22 mouse cellular contexts compared by ENCODE assay signal in the genomic region with DNA sequence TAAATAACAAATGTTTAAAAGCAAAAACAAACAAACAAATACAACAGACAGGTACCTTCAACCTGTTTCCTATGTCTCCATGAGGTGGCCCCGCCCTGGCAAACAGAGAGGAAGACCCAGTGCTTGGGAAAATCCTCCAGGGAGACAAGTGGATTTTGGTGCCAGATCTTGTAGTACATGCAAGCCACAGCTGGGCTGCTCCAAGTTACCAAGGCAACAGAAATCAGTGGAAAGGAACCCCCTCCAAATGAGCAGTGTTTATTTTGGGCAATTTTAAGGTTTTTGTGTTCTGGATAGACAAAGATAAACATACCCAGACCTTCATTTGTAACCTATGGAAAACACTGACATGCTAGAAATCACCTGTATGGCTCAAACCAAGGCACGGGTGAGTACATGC. TPM values are rescaled to one million over a fixed set of nuclear protein-coding genes. Genes with fewer than 3 reads are reported as not detected.
DNase-seq lines count a peak whose midpoint lies in the region; ATAC-seq lines count a peak whose summit lies in the region.
"Had no signal": no experiment of that assay in that cellular context is flagged by ENCODE, and none has a peak within 500 bp of the region (broad histone marks: within the 10 kb centered on the region; RNA-seq: fewer than 3 reads in every experiment).

No protein-coding gene starts in this region.

- H3K36me3 ChIP-seq in forebrain, embryonic 14.5 days (ENCODE audit: control insufficient read depth, insufficient read depth, low read length), result 0 out of 2 replicates have a peak, but pooled peaks cover 4% of the 10 kb centered on the region
- H3K36me3 ChIP-seq in forebrain, embryonic 13.5 days (ENCODE audit: poor library complexity, severe bottlenecking), result peaks cover 16% of the 10 kb centered on the region
- H3K36me3 ChIP-seq in hindbrain, embryonic 14.5 days (replicated peaks; ENCODE audit: control insufficient read depth, insufficient read depth), result peaks cover 13% of the 10 kb centered on the region
- H3K36me3 ChIP-seq in hindbrain, embryonic 10.5 days, result peaks cover 15% of the 10 kb centered on the region
- H3K36me3 ChIP-seq: intestine, embryonic 15.5 days had no signal

- no peak overlapping the region for H3K27ac ChIP-seq in forebrain, embryonic 14.5 days (ENCODE audit: low read depth, low read length)
- H3K27ac ChIP-seq in forebrain, embryonic 13.5 days, result no peak overlapping the region
- H3K27ac ChIP-seq in hindbrain, embryonic 14.5 days, result no peak overlapping the region
- no peak overlapping the region for H3K27ac ChIP-seq in hindbrain, embryonic 10.5 days
- H3K27ac ChIP-seq: embryonic facial prominence, embryonic 13.5 days; heart, embryonic 10.5 days; intestine, embryonic 15.5 days had no signal

- ATAC-seq in forebrain, embryonic 14.5 days, result no peak
- ATAC-seq in forebrain, embryonic 13.5 days, result no peak
- ATAC-seq in hindbrain, embryonic 14.5 days (ENCODE audit: low FRiP score), result no peak
- ATAC-seq: intestine, embryonic 15.5 days had no signal

- peak; percentile 28 for DNase-seq in forebrain, embryonic 14.5 days (ENCODE audit: low spot score)
- peak; percentile 38 for DNase-seq in hindbrain, embryonic 14.5 days (ENCODE audit: low spot score)
- no peak for DNase-seq in hindbrain, embryonic 10.5 days (ENCODE audit: low spot score)
- peak; percentile 38 for DNase-seq in layer of hippocampus, adult 9-11 months
- DNase-seq in layer of hippocampus, postnatal 36 days, result no peak
- peak; percentile 46 to 60 for DNase-seq in right cerebral cortex, postnatal 10 days (ENCODE audit: low spot score in 2 of 2)
- no peak for DNase-seq in right cerebral cortex, postnatal 14 days
- DNase-seq: adrenal gland, adult 8-10 months; adrenal gland, postnatal 36 days; B cell, adult 2 months; cerebellum, adult 18-20 months; cerebellum, adult 9-11 months; cerebellum, postnatal 36 days; gastrocnemius, postnatal 10 days; heart, adult 18-20 months; heart, postnatal 10 days; heart, postnatal 4 days had no signal

- no peak overlapping the region for H3K9ac ChIP-seq in forebrain, embryonic 14.5 days (ENCODE audit: low read length)
- no peak overlapping the region for H3K9ac ChIP-seq in forebrain, embryonic 13.5 days
- H3K9ac ChIP-seq in hindbrain, embryonic 14.5 days, result no peak overlapping the region
- H3K9ac ChIP-seq: embryonic facial prominence, embryonic 13.5 days; intestine, embryonic 15.5 days had no signal

- no peak overlapping the region for H3K4me2 ChIP-seq in forebrain, embryonic 14.5 days (ENCODE audit: low read length)
- no peak overlapping the region for H3K4me2 ChIP-seq in forebrain, embryonic 13.5 days
- H3K4me2 ChIP-seq in hindbrain, embryonic 14.5 days (replicated peaks), result no peak overlapping the region
- H3K4me2 ChIP-seq: embryonic facial prominence, embryonic 13.5 days; intestine, embryonic 15.5 days had no signal

- H3K9me3 ChIP-seq in forebrain, embryonic 14.5 days (replicated peaks; ENCODE audit: control insufficient read depth, low read length), result no peaks in the 10 kb centered on the region
- H3K9me3 ChIP-seq in forebrain, embryonic 13.5 days (replicated peaks), result no peaks in the 10 kb centered on the region
- H3K9me3 ChIP-seq in hindbrain, embryonic 14.5 days (ENCODE audit: control insufficient read depth, low read length), result no peaks in the 10 kb centered on the region
- no peaks in the 10 kb centered on the region for H3K9me3 ChIP-seq in hindbrain, embryonic 10.5 days
- H3K9me3 ChIP-seq: embryonic facial prominence, embryonic 13.5 days; G1E; heart, embryonic 10.5 days; intestine, embryonic 15.5 days had no signal

- H3K27me3 ChIP-seq in forebrain, embryonic 14.5 days (replicated peaks; ENCODE audit: control insufficient read depth, insufficient read depth, low read length), result no peaks in the 10 kb centered on the region
- no peaks in the 10 kb centered on the region; the same call in 1 of the 2 replicates for H3K27me3 ChIP-seq in forebrain, embryonic 13.5 days
- no peaks in the 10 kb centered on the region for H3K27me3 ChIP-seq in hindbrain, embryonic 14.5 days (ENCODE audit: control insufficient read depth, insufficient read depth, low read length)
- H3K27me3 ChIP-seq in hindbrain, embryonic 10.5 days (ENCODE audit: insufficient read depth, poor library complexity, severe bottlenecking), result no peaks in the 10 kb centered on the region
- H3K27me3 ChIP-seq: embryonic facial prominence, embryonic 13.5 days; intestine, embryonic 15.5 days had no signal

- no peaks in the 10 kb centered on the region for H3K4me1 ChIP-seq in forebrain, embryonic 14.5 days (ENCODE audit: control insufficient read depth, insufficient read depth, low read length)
- no peaks in the 10 kb centered on the region for H3K4me1 ChIP-seq in forebrain, embryonic 13.5 days
- no peaks in the 10 kb centered on the region; the same call in 1 of the 2 replicates for H3K4me1 ChIP-seq in hindbrain, embryonic 14.5 days (replicated peaks; ENCODE audit: control insufficient read depth, insufficient read depth, low read length)
- no peaks in the 10 kb centered on the region for H3K4me1 ChIP-seq in hindbrain, embryonic 10.5 days (replicated peaks)
- H3K4me1 ChIP-seq: embryonic facial prominence, embryonic 13.5 days; intestine, embryonic 15.5 days had no signal

- WGBS in forebrain, embryonic 14.5 days, result 70% methylated on average over 2 of the region's 2 CpGs
- 68% methylated on average over 2 of the region's 2 CpGs for WGBS in forebrain, embryonic 13.5 days
- WGBS in hindbrain, embryonic 14.5 days, result 71% methylated on average over 2 of the region's 2 CpGs
- 83% methylated on average over 2 of the region's 2 CpGs for WGBS in hindbrain, embryonic 10.5 days

- no peak overlapping the region for H3K4me3 ChIP-seq in forebrain, embryonic 14.5 days (ENCODE audit: low read depth, low read length)
- H3K4me3 ChIP-seq in forebrain, embryonic 13.5 days, result no peak overlapping the region
- H3K4me3 ChIP-seq in hindbrain, embryonic 14.5 days (replicated peaks; ENCODE audit: low read length), result no peak overlapping the region
- H3K4me3 ChIP-seq in hindbrain, embryonic 10.5 days, result no peak overlapping the region
- H3K4me3 ChIP-seq: embryonic facial prominence, embryonic 13.5 days; heart, embryonic 10.5 days; intestine, embryonic 15.5 days had no signal

RNA-seq across cellular contexts. Expression of a gene that starts 9.5 kb away (rescaled TPM):
- 15.2 and 20.5 TPM in 2 replicates for polyA plus RNA-seq in forebrain, embryonic 14.5 days (2014; fragmentation: Nextera tagmentation; extraction: Ambion mirVana)
- 22.7 and 24.4 TPM in 2 replicates for polyA plus RNA-seq in forebrain, embryonic 13.5 days (2015; fragmentation: Nextera tagmentation; extraction: Ambion mirVana)
- polyA plus RNA-seq in hindbrain, embryonic 14.5 days (2014; fragmentation: Nextera tagmentation; extraction: Ambion mirVana), result 27.4 and 29.5 TPM in 2 replicates
- polyA plus RNA-seq in hindbrain, embryonic 10.5 days (2016; fragmentation: Nextera tagmentation; extraction: Ambion mirVana), result 24.7 and 30.9 TPM in 2 replicates
- total RNA-seq in layer of hippocampus, postnatal 36 days (2021), result 100 to 1,000 TPM in 1 of 2 experiments, 10 to 100 TPM in 1; 99.5 to 112 TPM

RNA-seq across cellular contexts. Expression of a gene that starts 11.3 kb away (rescaled TPM):
- 13.6 and 14.4 TPM in 2 replicates for polyA plus RNA-seq in forebrain, embryonic 14.5 days (2014; fragmentation: Nextera tagmentation; extraction: Ambion mirVana)
- 25.8 and 25.9 TPM in 2 replicates for polyA plus RNA-seq in forebrain, embryonic 13.5 days (2015; fragmentation: Nextera tagmentation; extraction: Ambion mirVana)
- 22.6 and 28.8 TPM in 2 replicates for polyA plus RNA-seq in hindbrain, embryonic 14.5 days (2014; fragmentation: Nextera tagmentation; extraction: Ambion mirVana)
- 30.2 and 30.7 TPM in 2 replicates for polyA plus RNA-seq in hindbrain, embryonic 10.5 days (2016; fragmentation: Nextera tagmentation; extraction: Ambion mirVana)
- 10 to 100 TPM; 25.5 to 26.5 TPM for total RNA-seq in layer of hippocampus, postnatal 36 days (2021)

RNA-seq across cellular contexts. Expression of a gene that starts 16.6 kb away (rescaled TPM):
- polyA plus RNA-seq in forebrain, embryonic 14.5 days (2014; fragmentation: Nextera tagmentation; extraction: Ambion mirVana), result 31.3 and 40.0 TPM in 2 replicates
- polyA plus RNA-seq in forebrain, embryonic 13.5 days (2015; fragmentation: Nextera tagmentation; extraction: Ambion mirVana), result 53.0 and 55.8 TPM in 2 replicates
- polyA plus RNA-seq in hindbrain, embryonic 14.5 days (2014; fragmentation: Nextera tagmentation; extraction: Ambion mirVana), result 14.5 and 17.5 TPM in 2 replicates
- polyA plus RNA-seq in hindbrain, embryonic 10.5 days (2016; fragmentation: Nextera tagmentation; extraction: Ambion mirVana), result 95.9 and 109 TPM in 2 replicates
- 1 to 10 TPM; 4.6 to 5.0 TPM for total RNA-seq in layer of hippocampus, postnatal 36 days (2021)

RNA-seq across cellular contexts. Expression of a gene that starts 34.2 kb away (rescaled TPM):
- polyA plus RNA-seq in forebrain, embryonic 14.5 days (2014; fragmentation: Nextera tagmentation; extraction: Ambion mirVana), result 1.5 and 1.9 TPM in 2 replicates
- polyA plus RNA-seq in forebrain, embryonic 13.5 days (2015; fragmentation: Nextera tagmentation; extraction: Ambion mirVana), result 1.5 and 1.9 TPM in 2 replicates
- polyA plus RNA-seq in hindbrain, embryonic 14.5 days (2014; fragmentation: Nextera tagmentation; extraction: Ambion mirVana), result 3.2 and 3.9 TPM in 2 replicates
- polyA plus RNA-seq in hindbrain, embryonic 10.5 days (2016; fragmentation: Nextera tagmentation; extraction: Ambion mirVana), result 1.8 and 1.9 TPM in 2 replicates
- 10 to 100 TPM; 10.8 to 11.9 TPM for total RNA-seq in layer of hippocampus, postnatal 36 days (2021)

RNA-seq across cellular contexts. Expression of a gene that starts 44.4 kb away (rescaled TPM):
- 242 and 250 TPM in 2 replicates for polyA plus RNA-seq in forebrain, embryonic 14.5 days (2014; fragmentation: Nextera tagmentation; extraction: Ambion mirVana)
- 230 and 241 TPM in 2 replicates for polyA plus RNA-seq in forebrain, embryonic 13.5 days (2015; fragmentation: Nextera tagmentation; extraction: Ambion mirVana)
- 184 and 190 TPM in 2 replicates for polyA plus RNA-seq in hindbrain, embryonic 14.5 days (2014; fragmentation: Nextera tagmentation; extraction: Ambion mirVana)
- polyA plus RNA-seq in hindbrain, embryonic 10.5 days (2016; fragmentation: Nextera tagmentation; extraction: Ambion mirVana), result 301 and 318 TPM in 2 replicates
- 10 to 100 TPM; 64.5 to 66.3 TPM for total RNA-seq in layer of hippocampus, postnatal 36 days (2021)

Comparison
In these comparisons a context has a peak if more than half of its experiments do, and no peak if none do; other contexts are left out.
1. DNase-seq: peak in forebrain, embryonic 14.5 days (single experiment), hindbrain, embryonic 14.5 days (single experiment), layer of hippocampus, adult 9-11 months (single experiment) and right cerebral cortex, postnatal 10 days (2 of 2); none in hindbrain, embryonic 10.5 days (single experiment), layer of hippocampus, postnatal 36 days (0 of 2) and right cerebral cortex, postnatal 14 days (single experiment).